Mouse (Mus musculus) intestine, postnatal 0 days (tissue): ENCODE measurements at regions not wholly inside any gene's neighbourhood (a gene's known extent, or its start where the extent isn't known, plus 50 kb on each side); places are given as distances from the start of the nearest gene placed in this dataset. TPM values are rescaled to one million over a fixed set of nuclear protein-coding genes. Genes with fewer than 3 reads are reported as not detected.

Experiments
- ATAC-seq: fragments of 200-750 bp; cut with Nextera tagmentation; 2 replicates; pipeline ENCODE4 v1.8.0; 2017; ENCODE audit warnings: mild to moderate bottlenecking, moderate TSS enrichment, moderate library complexity
- H3K27ac ChIP-seq: fragments of 300-500 bp; sonication (generic); 2 replicates; pipeline ENCODE4 v1.5.1; 2014; ENCODE audit warnings: mild to moderate bottlenecking, low read depth, low read length, moderate library complexity
- H3K27me3 ChIP-seq: fragments of 300-500 bp; sonication (generic); replicated peaks from 2 replicates; pipeline ENCODE4 v1.6.1; 2014; ENCODE audit warnings: low read length, mixed read lengths; ENCODE audit not compliant: control insufficient read depth, insufficient read depth
- H3K36me3 ChIP-seq: fragments of 300-500 bp; sonication (generic); 2 replicates; pipeline ENCODE4 v1.6.1; 2014; ENCODE audit warnings: mild to moderate bottlenecking, moderate library complexity; ENCODE audit not compliant: control insufficient read depth, insufficient read depth
- H3K4me1 ChIP-seq: fragments of 300-500 bp; sonication (generic); replicated peaks from 2 replicates; pipeline ENCODE4 v1.6.1; 2014; ENCODE audit warnings: antibody characterized with exemption, low read length, mixed read lengths; ENCODE audit not compliant: control insufficient read depth, insufficient read depth
- H3K4me2 ChIP-seq: fragments of 300-500 bp; sonication (generic); replicated peaks from 2 replicates; pipeline ENCODE4 v1.6.1; 2014; ENCODE audit warnings: low read depth, mild to moderate bottlenecking, moderate library complexity
- H3K4me3 ChIP-seq: fragments of 300-500 bp; sonication (generic); 2 replicates; pipeline ENCODE4 v1.5.1; 2014; ENCODE audit warnings: low read depth, low read length
- H3K9ac ChIP-seq: fragments of 300-500 bp; sonication (generic); 2 replicates; pipeline ENCODE4 v1.6.1; 2014; ENCODE audit warnings: mild to moderate bottlenecking, low read depth, low read length
- H3K9me3 ChIP-seq: fragments of 300-500 bp; sonication (generic); 2 replicates; pipeline ENCODE4 v1.6.1; 2016; ENCODE audit warnings: mixed run types; ENCODE audit not compliant: control insufficient read depth
- CTCF ChIP-seq: sonication (generic); IDR thresholded peaks from 2 replicates; pipeline ENCODE4 v1.5.1; 2016; ENCODE audit warnings: low read depth, mild to moderate bottlenecking, control low read depth, antibody characterized with exemption, moderate library complexity
- WGBS: fragments of 180-500 bp; shearing (Covaris S2); extraction: QIAGEN DNeasy Blood & Tissue Kit; methylation state at CpG from one replicate; pipeline ENCODE4 v1.1.7; 2014; 5-methylcytosine and 5-hydroxymethylcytosine counted together
- microRNA-seq: library from miRNA; unstranded; fragments of <30 nt; microRNA quantifications from one replicate; pipeline ENCODE4, GENCODE M21; 2016

DNA sequence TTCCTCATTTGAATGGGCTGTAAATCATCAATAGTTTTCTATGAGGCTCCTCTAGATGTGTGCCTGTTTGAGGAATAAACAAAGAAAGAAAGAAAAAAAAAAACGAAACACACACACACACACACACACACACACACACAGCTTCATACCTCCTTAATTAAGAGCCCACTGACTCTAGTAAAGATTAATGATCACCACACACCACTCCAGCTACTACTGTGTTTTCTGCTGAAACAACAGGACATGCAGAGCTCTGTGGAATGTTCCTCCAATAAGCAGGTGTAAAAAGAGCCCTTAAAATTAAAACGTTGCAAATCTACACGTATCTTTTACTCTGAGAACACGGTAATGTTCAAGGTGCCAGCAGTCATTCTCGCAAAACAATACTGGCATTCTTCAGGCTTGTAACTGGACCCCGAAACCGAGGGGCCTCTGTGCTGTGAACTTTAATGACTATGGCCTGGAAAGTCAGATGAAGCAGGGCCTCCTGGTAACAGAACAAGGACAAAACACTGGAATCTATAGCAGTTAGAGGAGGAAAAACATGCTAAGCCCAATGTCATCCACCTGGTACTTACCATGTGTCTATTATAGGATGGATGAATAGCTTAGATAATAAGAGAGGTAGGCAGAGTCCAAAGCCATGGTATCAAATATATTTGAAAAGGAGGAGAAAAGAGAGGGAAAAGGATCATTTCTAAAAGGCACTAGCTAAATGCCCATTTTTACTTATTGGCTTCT, 151.7 kb downstream of the Gm11361 start:
- no peak for ATAC-seq
- Histone ChIP-seq H3K4me2 (no peak overlapping the region), H3K4me1 (no peaks in the 10 kb centered on the region), H3K27ac (no peak overlapping the region), H3K36me3 (no peaks in the 10 kb centered on the region), H3K4me3 (no peak overlapping the region), H3K9ac (no peak overlapping the region), H3K27me3 (no peaks in the 10 kb centered on the region), H3K9me3 (no peaks in the 10 kb centered on the region)
- no peak for TF ChIP-seq CTCF
- 34% methylated on average over 7 of the region's 7 CpGs for WGBS

DNA sequence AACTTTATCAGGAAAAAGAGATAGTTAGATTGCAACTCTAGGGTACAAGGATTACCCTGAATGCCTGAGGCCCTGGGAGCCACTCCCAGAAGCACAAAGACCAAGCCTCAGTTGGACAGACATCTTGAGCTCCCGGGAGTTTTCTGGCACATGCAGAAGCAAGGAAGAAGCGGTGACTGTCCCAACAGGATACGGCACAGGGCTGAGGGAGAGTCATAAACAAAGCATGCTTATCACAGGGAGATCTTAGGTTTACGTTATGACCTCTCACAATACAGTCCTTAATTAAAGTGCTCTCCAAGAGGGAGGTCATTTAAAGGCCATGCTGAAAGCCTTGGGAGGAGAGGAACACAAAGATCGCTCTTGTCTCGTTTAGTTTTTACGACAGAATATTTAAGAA, 143.1 kb downstream of the Gm11361 start:
- H3K36me3 ChIP-seq = no peaks in the 10 kb centered on the region
- H3K9ac ChIP-seq = no peak overlapping the region
- TF ChIP-seq CTCF = no peak
- H3K9me3 ChIP-seq = no peaks in the 10 kb centered on the region
- 0 out of 2 replicates have a peak overlapping the region, but pooled peaks have one; percentile 6 for H3K4me2 ChIP-seq
- peaks cover 6% of the 10 kb centered on the region; the same call in 1 of the 2 replicates for H3K4me1 ChIP-seq
- no peak for ATAC-seq
- H3K27me3 ChIP-seq = no peaks in the 10 kb centered on the region
- no peak overlapping the region for H3K4me3 ChIP-seq
- no peak overlapping the region for H3K27ac ChIP-seq
- 17% methylated on average over 7 of the region's 7 CpGs for WGBS

Small RNAs in the stretch of these regions (microRNA-seq; reads per million reads assigned to microRNA genes)
- not detected for gene Mir6368
